Mouse (Mus musculus): Measurements from ENCODE around the gene Abhd15. TPM values are rescaled to one million over a fixed set of nuclear protein-coding genes. Genes with fewer than 3 reads are reported as not detected.

Abhd15 gene
- polyA plus RNA-seq, 2 experiments = 0.50 to 1.5 TPM

- no peaks in the 10 kb centered on the region for H3K27me3 ChIP-seq (ENCODE audit: control insufficient read depth, insufficient read depth, low read length)
- no peak overlapping the region for H3K27ac ChIP-seq (replicated peaks; ENCODE audit: low read depth, low read length)
- DNase-seq (ENCODE audit: low spot score) = no peak
- no peak overlapping the region for H3K9ac ChIP-seq (ENCODE audit: low read depth, low read length, severe bottlenecking)
- no peak overlapping the region for H3K4me3 ChIP-seq (replicated peaks; ENCODE audit: low read length)
- H3K4me2 ChIP-seq (replicated peaks; ENCODE audit: low read depth, low read length, severe bottlenecking) = no peak overlapping the region
- no peaks in the 10 kb centered on the region for H3K4me1 ChIP-seq (ENCODE audit: control insufficient read depth, insufficient read depth, low read length)
- 94% methylated on average over 7 of the region's 7 CpGs for WGBS
- no peak for TF ChIP-seq POLR2A (IDR thresholded peaks at IDR 0.05; ENCODE audit: borderline replicate concordance, extremely low read depth, insufficient read depth, insufficient read length)
- ATAC-seq (ENCODE audit: low FRiP score, low read depth) = no peak
- H3K36me3 ChIP-seq (ENCODE audit: control insufficient read depth, insufficient read depth, low read length) = peaks cover 80% of the 10 kb centered on the region
- H3K9me3 ChIP-seq (ENCODE audit: control insufficient read depth, low read length) = no peaks in the 10 kb centered on the region
These were observed 30.3 kb downstream of the Abhd15 start for GRCm38 (mm10) chr11:77545261-77545660.

- ATAC-seq (ENCODE audit: low FRiP score, low read depth) = no peak
- peaks cover 41% of the 10 kb centered on the region for H3K36me3 ChIP-seq (ENCODE audit: control insufficient read depth, insufficient read depth, low read length)
- 86% methylated on average over 3 of the region's 3 CpGs for WGBS
These were observed 70.3 kb downstream of the Abhd15 start for GRCm38 (mm10) chr11:77585201-77585600.

More at GRCm38 (mm10) chr11:77585201-77585600, 70.3 kb downstream of the Abhd15 start:
- Histone ChIP-seq H3K4me1 (ENCODE audit: control insufficient read depth, insufficient read depth, low read length) (no peaks in the 10 kb centered on the region), H3K27ac (replicated peaks; ENCODE audit: low read depth, low read length) (no peak overlapping the region), H3K4me2 (replicated peaks; ENCODE audit: low read depth, low read length, severe bottlenecking) (no peak overlapping the region), H3K27me3 (ENCODE audit: control insufficient read depth, insufficient read depth, low read length) (no peaks in the 10 kb centered on the region), H3K4me3 (replicated peaks; ENCODE audit: low read length) (no peak overlapping the region), H3K9ac (ENCODE audit: low read depth, low read length, severe bottlenecking) (no peak overlapping the region), H3K9me3 (ENCODE audit: control insufficient read depth, low read length) (no peaks in the 10 kb centered on the region)
- no peak for TF ChIP-seq POLR2A (IDR thresholded peaks at IDR 0.05; ENCODE audit: borderline replicate concordance, extremely low read depth, insufficient read depth, insufficient read length)
- DNase-seq (ENCODE audit: low spot score) = no peak

Other genes starting within 250 kb of the Abhd15 start
- 10.3 and 10.5 TPM in 2 replicates for gene Coro6, start 52.7 kb upstream of the Abhd15 start, polyA plus RNA-seq (2012; rRNA removed)
- 1.5 and 2.3 TPM in 2 replicates for gene Coro6, start 52.7 kb upstream of the Abhd15 start, polyA plus RNA-seq (2014; fragmentation: Nextera tagmentation; extraction: Ambion mirVana)
- 98.1 and 133 TPM in 2 replicates for gene Ankrd13b, start 25.4 kb upstream of the Abhd15 start, polyA plus RNA-seq (2012; rRNA removed)
- gene Ankrd13b, start 25.4 kb upstream of the Abhd15 start, polyA plus RNA-seq (2014; fragmentation: Nextera tagmentation; extraction: Ambion mirVana) = 13.9 and 15.1 TPM in 2 replicates
- gene Git1, start 21.6 kb upstream of the Abhd15 start, polyA plus RNA-seq (2012; rRNA removed) = 57.1 and 71.7 TPM in 2 replicates
- gene Git1, start 21.6 kb upstream of the Abhd15 start, polyA plus RNA-seq (2014; fragmentation: Nextera tagmentation; extraction: Ambion mirVana) = 17.3 and 18.2 TPM in 2 replicates
- gene Trp53i13, start 859 bp downstream of the Abhd15 start, polyA plus RNA-seq (2012; rRNA removed) = 51.1 and 77.3 TPM in 2 replicates
- 67.3 and 69.0 TPM in 2 replicates for gene Trp53i13, start 859 bp downstream of the Abhd15 start, polyA plus RNA-seq (2014; fragmentation: Nextera tagmentation; extraction: Ambion mirVana)
- not detected in 2 replicates for gene Gm10392, start 4.1 kb downstream of the Abhd15 start, polyA plus RNA-seq (2012; rRNA removed)
- 0.12 TPM in 1 of 2 replicates, not detected in the other for gene Gm10392, start 4.1 kb downstream of the Abhd15 start, polyA plus RNA-seq (2014; fragmentation: Nextera tagmentation; extraction: Ambion mirVana)
- gene Taok1, start 92.7 kb downstream of the Abhd15 start, polyA plus RNA-seq (2012; rRNA removed) = 11.8 TPM in 2 replicates
- gene Taok1, start 92.7 kb downstream of the Abhd15 start, polyA plus RNA-seq (2014; fragmentation: Nextera tagmentation; extraction: Ambion mirVana) = 19.2 and 19.3 TPM in 2 replicates
- gene Nufip2, start 171.0 kb downstream of the Abhd15 start, polyA plus RNA-seq (2012; rRNA removed) = 19.5 and 21.3 TPM in 2 replicates
- gene Nufip2, start 171.0 kb downstream of the Abhd15 start, polyA plus RNA-seq (2014; fragmentation: Nextera tagmentation; extraction: Ambion mirVana) = 5.5 and 5.8 TPM in 2 replicates
- not detected in 2 replicates for gene Cryba1, start 210.2 kb downstream of the Abhd15 start, polyA plus RNA-seq (2012; rRNA removed)
- gene Cryba1, start 210.2 kb downstream of the Abhd15 start, polyA plus RNA-seq (2014; fragmentation: Nextera tagmentation; extraction: Ambion mirVana) = not detected in 2 replicates
- gene Myo18a, start 248.1 kb downstream of the Abhd15 start, polyA plus RNA-seq (2012; rRNA removed) = 42.9 and 47.0 TPM in 2 replicates
- gene Myo18a, start 248.1 kb downstream of the Abhd15 start, polyA plus RNA-seq (2014; fragmentation: Nextera tagmentation; extraction: Ambion mirVana) = 43.5 and 45.3 TPM in 2 replicates